Mouse (Mus musculus) cortical plate, adult 2 months (tissue): ENCODE data around the gene Kirrel3.

Experiments
- CTCF ChIP-seq: fragments of 200-500 bp; IDR thresholded peaks from 2 replicates; pipeline ENCODE4 v1.5.1; 2011; ENCODE audit warnings: mild to moderate bottlenecking, control low read depth, low read length; ENCODE audit not compliant: insufficient read depth; ENCODE audit errors: extremely low read depth
- POLR2A ChIP-seq: fragments of 200-500 bp; IDR thresholded peaks from 2 replicates; pipeline ENCODE4 v1.6.1; 2011; ENCODE audit warnings: mild to moderate bottlenecking, low read length, control low read depth; ENCODE audit not compliant: insufficient read depth; ENCODE audit errors: extremely low read depth

DNA sequence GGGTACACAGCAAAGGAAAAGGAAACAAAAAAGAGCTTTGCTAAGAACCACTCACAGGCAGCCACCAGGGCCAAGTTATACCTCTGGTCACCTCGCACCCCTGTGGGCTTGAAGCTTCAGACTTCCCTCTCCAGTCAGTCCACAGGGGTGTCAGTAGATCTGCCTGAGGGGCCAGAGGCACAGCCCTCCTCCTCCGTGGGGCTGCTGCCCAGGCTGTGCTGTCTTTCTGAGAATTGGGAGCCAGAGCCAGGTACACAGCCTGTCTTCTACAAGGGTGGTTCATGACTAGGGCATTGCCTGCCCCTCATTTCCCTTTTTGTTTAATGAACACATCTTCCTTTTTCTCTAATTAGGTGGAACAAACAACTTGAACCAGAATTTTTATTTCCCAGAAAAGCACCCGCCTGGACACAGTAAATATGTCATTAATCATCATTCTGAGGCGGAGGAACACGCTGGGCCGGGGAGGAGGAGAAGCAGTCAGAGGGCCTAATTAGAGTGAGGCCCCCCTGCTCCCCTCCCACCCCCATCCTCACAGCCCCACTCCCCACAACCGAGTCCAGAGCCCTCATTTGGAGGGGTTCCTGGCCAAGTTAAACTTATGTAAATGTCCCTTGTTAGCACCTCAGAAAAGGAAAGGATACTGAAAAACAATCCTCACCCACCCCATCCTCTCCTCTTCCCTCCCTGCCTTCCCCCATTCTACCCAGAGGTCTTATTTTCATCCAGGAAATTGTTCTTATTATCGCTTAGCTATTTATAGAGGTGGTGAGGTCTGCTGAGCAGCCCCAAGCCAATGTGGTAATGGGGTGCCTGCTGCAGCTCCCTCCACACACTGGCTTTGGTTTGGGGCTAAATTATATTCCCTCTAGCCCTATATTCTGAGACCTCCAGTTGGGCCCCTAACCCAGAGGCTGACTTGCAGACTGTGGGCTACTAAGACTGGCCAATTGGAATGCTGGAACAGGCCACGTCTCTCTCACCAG is 512.5 kb downstream of the Kirrel3 start:
- TF ChIP-seq POLR2A (no peak), CTCF (no peak)
